Mouse (Mus musculus): ENCODE data around the gene Rtf2.
A peak's percentile ranks its signal among the peaks of the same experiment; 100 is the strongest.

The Rtf2 gene

GRCm38 (mm10) chr2:172439843-172440639 is at the start of gene Rtf2:
TSS of gene Rtf2 (plus strand) at chr2:172440556.
- peak; percentile 99 for DNase-seq (ENCODE audit: low spot score)

DNA sequence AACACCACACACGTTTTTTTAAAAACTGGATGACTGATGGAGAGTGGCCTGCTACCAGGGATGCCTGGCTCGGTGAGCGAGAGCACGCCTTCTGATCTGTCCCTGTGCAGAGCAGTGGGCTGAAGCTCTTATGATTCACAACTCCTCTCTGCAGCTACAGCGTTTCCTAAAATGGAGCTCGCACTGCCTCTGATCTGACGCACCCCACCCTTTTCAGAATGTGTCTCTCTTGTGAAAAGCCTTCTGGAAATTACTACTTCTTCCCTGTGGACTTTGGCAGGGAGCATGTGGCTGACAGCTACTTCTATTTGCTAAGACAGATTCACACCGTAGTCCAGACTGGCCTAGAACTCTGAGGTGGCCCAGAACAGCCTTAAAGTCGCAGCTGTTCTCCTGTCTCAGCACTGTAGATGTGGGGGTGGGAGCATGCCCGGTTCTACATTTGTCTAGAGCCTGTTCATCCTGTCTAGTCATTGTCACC is 48.3 kb upstream of the Rtf2 start:
- no peak for DNase-seq (ENCODE audit: low spot score)

DNA sequence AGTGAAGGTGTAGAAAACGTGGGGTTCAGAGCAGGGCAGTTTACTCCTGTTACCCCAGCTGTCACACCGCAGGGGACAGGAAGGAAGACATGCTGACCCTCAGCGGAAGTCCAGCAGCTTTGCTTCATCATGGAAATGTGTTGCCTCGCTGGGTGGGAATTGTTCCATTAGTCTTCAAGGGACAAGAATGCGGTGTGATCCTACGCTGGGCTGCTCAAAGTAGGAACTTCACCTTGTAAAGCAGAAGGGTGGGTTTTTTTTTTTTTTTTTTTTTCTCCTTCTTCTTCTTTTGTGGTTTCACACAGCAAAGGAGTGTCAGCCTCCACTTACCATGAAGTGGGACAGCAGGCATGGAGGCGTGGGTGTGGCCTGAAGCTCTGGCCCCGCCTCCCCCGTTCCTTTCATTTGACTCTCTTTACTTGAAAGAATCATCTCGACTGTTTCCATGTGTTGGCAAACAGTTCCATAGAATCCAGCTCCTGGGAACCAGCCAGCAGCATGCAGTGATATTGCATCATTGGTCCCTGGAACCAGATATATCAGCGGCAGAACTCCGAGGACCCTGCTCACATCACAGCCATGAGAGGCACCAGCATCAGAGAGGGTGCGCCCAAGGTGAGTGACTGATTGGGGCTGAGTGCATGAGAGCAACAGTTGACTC is 46.8 kb upstream of the Rtf2 start, which contains the start of gene Cass4:
Gene Cass4 (plus strand): TSS at position 404 of the 661 bp plus-strand sequence.
- DNase-seq (ENCODE audit: low spot score), result no peak

GRCm38 (mm10) chr2:172394052-172394392 is 46.3 kb upstream of the Rtf2 start:
- no peak for DNase-seq (ENCODE audit: low spot score)

DNA sequence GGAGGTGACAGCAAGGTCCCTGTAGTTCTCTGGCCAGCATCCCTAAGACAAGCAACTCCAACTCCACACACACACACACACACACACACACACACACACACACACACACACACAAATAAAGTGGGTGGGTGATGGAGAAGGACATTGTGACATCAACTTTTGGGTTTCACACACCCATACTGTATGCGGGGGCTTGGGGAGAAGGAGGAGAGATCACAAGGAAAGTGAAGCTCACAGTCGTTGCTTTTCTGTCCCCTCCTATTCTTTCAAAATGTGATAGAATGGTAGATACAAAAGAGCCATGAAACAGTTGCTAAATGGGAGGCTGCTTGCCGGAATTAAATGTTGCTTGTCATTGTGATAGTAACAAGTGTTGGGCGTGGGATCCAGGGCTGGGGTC is 45.7 kb upstream of the Rtf2 start:
- DNase-seq (ENCODE audit: low spot score), result no peak

DNA sequence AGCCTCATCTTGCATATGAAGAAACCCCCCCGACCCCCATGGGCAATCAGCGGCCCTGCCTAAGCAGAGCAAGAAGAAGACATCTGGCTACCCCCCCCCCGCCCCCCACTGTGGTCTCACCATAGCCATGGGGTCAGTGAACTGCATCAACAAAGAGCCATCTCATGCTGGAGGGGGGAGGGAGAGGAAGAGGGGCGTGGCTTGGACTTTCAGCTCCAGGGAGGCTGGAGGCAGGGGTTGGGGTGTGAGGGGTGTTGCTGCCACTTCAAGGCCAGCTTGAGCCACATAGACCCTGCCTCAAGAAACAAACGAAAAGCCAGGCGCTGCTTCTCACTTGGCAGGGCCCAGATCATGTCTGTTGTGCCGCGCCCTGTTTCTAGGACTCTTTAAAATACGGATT is 44.4 kb upstream of the Rtf2 start:
- no peak for DNase-seq (ENCODE audit: low spot score)

GRCm38 (mm10) chr2:172399901-172400300 is 40.5 kb upstream of the Rtf2 start:
- no peak for DNase-seq (ENCODE audit: low spot score)

- no peak for DNase-seq (ENCODE audit: low spot score)
Measured at GRCm38 (mm10) chr2:172401116-172401825, 39.1 kb upstream of the Rtf2 start.

GRCm38 (mm10) chr2:172404239-172404638 is 36.1 kb upstream of the Rtf2 start:
- DNase-seq (ENCODE audit: low spot score), result no peak

DNA sequence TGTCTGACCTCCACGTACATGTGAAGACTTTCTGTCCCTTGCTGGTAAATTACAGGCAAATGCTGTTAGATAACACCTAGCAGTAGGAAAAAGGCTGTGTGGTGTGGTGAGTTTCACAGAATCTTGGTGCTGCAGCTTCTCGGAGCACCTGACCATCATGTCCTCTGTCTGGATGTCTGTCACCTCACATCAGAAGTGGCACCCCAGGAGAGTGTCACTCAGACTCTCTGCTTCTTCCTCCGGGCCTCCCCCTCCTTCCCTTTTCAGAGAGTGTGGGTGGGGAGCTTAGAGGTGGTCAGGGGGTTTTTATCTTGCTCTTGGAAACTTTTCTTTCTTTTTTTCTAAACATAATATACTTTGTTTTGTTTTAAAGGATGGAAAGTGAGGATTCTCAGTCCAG is 35.3 kb upstream of the Rtf2 start:
- no peak for DNase-seq (ENCODE audit: low spot score)

DNA sequence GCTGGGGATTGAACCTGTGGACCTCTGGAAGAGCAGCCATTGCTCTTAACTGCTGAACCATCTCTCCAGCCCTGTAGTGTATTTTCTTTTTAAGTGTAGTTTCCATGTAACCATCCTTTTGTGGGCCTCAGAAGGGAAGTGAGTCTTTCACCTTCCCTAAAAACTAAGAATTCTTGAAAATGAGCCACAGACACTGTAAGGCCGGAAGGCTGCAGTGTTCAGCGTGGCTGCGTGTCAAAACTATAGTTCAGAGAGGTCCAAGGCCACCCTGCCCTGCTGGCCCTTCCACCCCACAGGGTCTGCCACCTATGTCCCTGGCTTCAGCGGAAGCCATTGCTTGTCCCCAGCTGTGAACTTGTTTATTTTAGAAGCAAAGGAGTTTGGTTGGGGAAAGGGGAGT is 34.2 kb upstream of the Rtf2 start:
- no peak for DNase-seq (ENCODE audit: low spot score)

DNA sequence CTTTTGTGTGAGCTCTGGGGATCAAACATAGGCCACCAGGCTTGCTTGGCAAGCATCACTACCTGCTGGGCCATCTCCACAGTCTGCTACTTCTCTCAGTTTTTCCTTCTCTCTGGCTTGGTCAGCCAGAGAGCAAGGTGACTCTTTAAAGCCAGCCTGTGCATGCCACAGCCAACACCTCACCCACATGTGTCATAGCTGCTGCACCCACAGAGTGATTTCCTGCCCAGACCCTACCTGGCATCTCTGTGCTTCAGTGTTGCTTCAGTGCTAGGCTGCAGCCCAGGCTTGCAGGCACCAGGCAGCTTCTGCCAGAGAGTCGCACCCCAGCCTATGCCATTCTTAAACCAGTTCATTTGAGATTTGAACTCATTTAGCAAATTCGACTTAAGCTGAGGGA is 32.9 kb upstream of the Rtf2 start:
- DNase-seq (ENCODE audit: low spot score), result no peak

DNA sequence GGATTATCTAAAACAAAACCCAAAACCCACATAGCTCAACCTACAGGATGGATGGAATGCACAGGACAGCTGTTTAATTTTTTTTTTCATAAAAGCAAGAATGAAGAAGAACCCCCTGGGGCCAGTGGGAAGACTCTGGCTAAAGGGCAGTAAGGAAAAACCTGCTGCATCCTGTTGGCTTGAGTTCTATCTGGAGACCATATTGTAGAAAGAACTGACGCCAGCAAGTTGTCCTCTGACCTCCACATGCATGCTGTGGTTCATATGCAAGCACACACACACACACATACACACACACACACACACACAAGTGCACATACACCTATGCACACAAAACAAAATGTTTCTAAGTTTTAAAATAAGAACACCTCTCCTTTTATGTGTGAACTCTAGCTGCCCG is 29.7 kb upstream of the Rtf2 start:
- no peak for DNase-seq (ENCODE audit: low spot score)

GRCm38 (mm10) chr2:172411091-172411490 is 29.3 kb upstream of the Rtf2 start:
- no peak for DNase-seq (ENCODE audit: low spot score)

DNA sequence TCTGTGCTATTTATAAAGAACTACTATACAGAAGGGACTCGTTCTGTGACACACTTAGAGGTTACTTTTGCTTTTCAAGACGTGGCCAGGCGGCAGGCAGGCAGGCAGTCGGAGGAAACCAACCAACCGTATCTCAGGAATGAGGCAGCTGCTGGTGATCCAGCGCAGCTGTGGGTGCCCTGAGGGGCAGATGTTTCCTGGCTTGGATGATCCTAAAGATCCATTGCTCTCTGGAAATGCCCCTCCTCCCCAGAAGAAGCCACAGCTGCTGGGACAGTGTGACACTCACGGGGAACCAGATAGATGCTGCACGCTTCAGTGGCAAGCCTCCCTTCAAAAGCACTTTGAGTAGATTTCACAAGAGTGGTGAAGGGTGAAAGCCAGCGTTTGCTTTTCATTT is 27.9 kb upstream of the Rtf2 start:
- peak; percentile 78 for DNase-seq (ENCODE audit: low spot score)

DNA sequence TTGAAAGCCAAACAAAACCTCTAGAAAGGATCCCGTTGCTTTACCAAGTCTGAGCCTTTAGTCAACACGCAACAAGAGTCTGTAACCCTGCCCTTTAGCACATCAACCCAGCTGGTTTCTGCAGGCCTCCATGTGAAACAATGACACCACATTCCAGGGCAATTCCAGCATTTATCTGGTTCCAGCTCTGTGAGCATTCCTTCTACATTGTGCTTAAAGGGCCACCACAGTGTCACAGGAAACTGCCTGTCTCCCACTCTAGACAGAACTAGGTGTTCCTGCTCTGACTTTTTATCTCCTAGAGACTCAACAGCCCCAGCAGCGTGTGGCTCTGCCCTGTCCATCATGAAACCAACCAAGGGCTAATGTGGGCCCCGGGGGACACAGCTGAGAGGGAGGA is 27.1 kb upstream of the Rtf2 start:
- DNase-seq (ENCODE audit: low spot score), result peak; percentile 51

DNA sequence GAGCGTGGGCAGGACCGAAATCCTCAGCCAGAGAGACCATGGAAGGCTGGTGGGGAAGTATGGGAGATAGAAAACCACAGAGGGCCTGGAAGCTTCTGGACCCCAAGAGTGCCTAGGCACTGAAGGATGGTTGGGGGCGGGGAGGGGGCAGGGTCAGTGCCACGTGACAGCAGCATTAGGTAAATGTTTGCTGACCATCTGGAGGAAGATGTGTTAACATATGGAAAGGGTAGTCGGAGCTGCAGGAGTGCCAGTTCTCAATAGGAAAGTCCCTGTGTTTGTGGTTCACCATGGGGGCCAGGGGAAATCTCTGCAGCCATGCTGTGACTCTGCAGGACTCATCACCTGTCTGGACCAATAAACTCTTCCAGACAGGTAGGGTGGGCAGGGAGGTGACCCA is 26.5 kb upstream of the Rtf2 start:
- DNase-seq (ENCODE audit: low spot score), result no peak

- no peak for DNase-seq (ENCODE audit: low spot score)
Measured at GRCm38 (mm10) chr2:172416218-172416617, 24.1 kb upstream of the Rtf2 start.

DNA sequence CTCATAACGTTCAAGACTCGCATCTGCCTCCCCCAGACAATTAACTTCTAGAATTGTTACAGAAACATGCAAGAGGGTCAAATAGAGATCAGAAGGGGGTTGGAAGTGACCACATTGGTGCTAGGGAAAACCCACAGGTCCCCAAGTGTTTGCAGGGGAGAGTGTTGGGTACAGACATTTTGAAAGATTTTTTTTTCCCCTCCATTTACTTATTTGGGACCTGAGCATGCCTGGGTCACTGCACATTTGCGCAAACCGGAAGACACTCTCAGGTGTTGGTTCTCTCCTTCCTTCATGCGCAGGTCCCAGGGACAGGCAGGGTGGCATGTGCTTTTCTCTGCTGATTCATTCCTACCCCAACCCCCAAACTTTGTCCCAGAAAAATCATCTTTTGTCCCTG is 23.5 kb upstream of the Rtf2 start:
- DNase-seq (ENCODE audit: low spot score), result no peak

DNA sequence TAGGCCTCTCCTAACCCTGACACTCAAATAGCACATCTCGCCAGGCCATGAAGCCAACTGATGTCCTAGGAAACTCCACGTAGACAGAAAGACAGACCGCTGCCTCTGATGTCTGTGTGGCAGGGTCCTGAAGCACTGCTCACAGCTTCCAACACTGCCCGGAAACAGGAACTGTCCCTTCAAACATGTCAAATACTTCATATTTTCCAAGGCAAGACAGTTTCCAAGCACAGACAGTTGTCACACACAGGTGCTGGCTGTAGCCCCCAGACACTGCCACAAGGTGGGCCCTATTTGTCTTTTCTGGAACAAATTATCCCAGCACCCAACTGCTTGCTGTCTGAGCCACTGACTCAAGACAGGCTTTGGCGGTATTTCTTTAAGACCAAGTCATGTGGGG is 22.1 kb upstream of the Rtf2 start:
- no peak for DNase-seq (ENCODE audit: low spot score)

DNA sequence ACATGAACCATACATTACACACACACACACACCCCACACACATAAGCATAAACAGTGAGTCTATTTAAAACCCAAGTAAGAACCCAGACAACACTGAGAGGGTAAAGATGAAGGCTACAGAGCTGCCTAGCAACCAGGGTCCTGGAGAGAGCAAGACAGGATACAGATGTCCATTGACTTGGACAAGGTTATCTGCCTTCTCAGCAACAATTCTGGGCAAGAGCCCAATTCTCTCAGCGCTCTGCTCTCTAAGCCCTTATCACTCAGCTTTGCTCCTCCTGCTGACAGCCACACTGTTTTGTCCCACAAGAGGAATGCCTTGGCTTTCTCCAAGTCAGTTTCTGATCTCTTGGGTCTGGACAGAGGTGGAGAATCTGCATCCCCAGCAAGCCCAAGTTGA is 9.7 kb upstream of the Rtf2 start:
- no peak for DNase-seq (ENCODE audit: low spot score)

- no peak for DNase-seq (ENCODE audit: low spot score)
Measured at GRCm38 (mm10) chr2:172433746-172434145, 6.6 kb upstream of the Rtf2 start.

GRCm38 (mm10) chr2:172437371-172437952 is 2.9 kb upstream of the Rtf2 start:
- DNase-seq (ENCODE audit: low spot score), result no peak

All from embryo, embryonic 10 days (tissue).